Mouse (Mus musculus) megakaryocyte, embryonic 14.5 days (primary cell): ENCODE results near the gene Chsy1.

Source experiments
- FLI1 ChIP-seq: IDR thresholded peaks from 2 replicates; pipeline ENCODE4 v1.6.1; 2012; ENCODE audit warnings: low read length, inconsistent platforms, mixed read lengths
- GATA1 ChIP-seq: IDR thresholded peaks from 3 replicates; pipeline ENCODE4 v1.6.1; 2012; ENCODE audit warnings: mixed read lengths, low read length, inconsistent platforms, borderline replicate concordance

GRCm38 (mm10) chr7:66176929-66177328, 67.6 kb downstream of the Chsy1 start:
- TF ChIP-seq GATA1 (no peak), FLI1 (no peak)
